Mouse (Mus musculus): ENCODE measurements around the gene Rasal2.

- TF ChIP-seq CTCF (IDR thresholded peaks at IDR 0.05; ENCODE audit: low read depth) (no peak), EP300 (IDR thresholded peaks at IDR 0.05; ENCODE audit: low read depth) (no peak)
Observed at GRCm38 (mm10) chr1:157452284-157452683, 39.9 kb upstream of the Rasal2 start.
